Mouse (Mus musculus) limb, embryonic 14.5 days (tissue): Measurements from ENCODE around the gene Ccnj. TPM values are rescaled to one million over a fixed set of nuclear protein-coding genes. Genes with fewer than 3 reads are reported as not detected.

Experiments used
- ATAC-seq: fragments of 200-750 bp; cut with Nextera tagmentation; 2 replicates; pipeline ENCODE4 v1.8.0; 2017; ENCODE audit warnings: low read depth, moderate number of reproducible peaks, moderate TSS enrichment; ENCODE audit not compliant: low FRiP score
- DNase-seq: peaks from one replicate; pipeline ENCODE4 v3.0.0-alpha.2; 2015; ENCODE audit warnings: low spot score
- H3K27ac ChIP-seq: fragments of 300-500 bp; sonication (generic); replicated peaks from 2 replicates; pipeline ENCODE4 v1.5.1; 2014; ENCODE audit warnings: low read depth, mild to moderate bottlenecking, low read length, moderate library complexity, mixed read lengths
- H3K27me3 ChIP-seq: fragments of 300-500 bp; sonication (generic); 2 replicates; pipeline ENCODE4 v1.6.1; 2014; ENCODE audit warnings: low read length, mixed read lengths; ENCODE audit not compliant: control insufficient read depth, insufficient read depth
- H3K36me3 ChIP-seq: fragments of 300-500 bp; sonication (generic); 2 replicates; pipeline ENCODE4 v1.6.1; 2014; ENCODE audit warnings: mild to moderate bottlenecking, low read length, moderate library complexity, mixed read lengths; ENCODE audit not compliant: control insufficient read depth, insufficient read depth
- H3K4me1 ChIP-seq: fragments of 300-500 bp; sonication (generic); 2 replicates; pipeline ENCODE4 v1.6.1; 2014; ENCODE audit warnings: antibody characterized with exemption, low read length, mixed read lengths; ENCODE audit not compliant: control insufficient read depth, insufficient read depth
- H3K4me2 ChIP-seq: fragments of 300-500 bp; sonication (generic); replicated peaks from 2 replicates; pipeline ENCODE4 v1.6.1; 2014; ENCODE audit warnings: low read depth, mild to moderate bottlenecking, low read length, moderate library complexity; ENCODE audit not compliant: severe bottlenecking
- H3K4me3 ChIP-seq: fragments of 300-500 bp; sonication (generic); replicated peaks from 2 replicates; pipeline ENCODE4 v1.5.1; 2014; ENCODE audit warnings: low read length
- H3K9ac ChIP-seq: fragments of 300-500 bp; sonication (generic); 2 replicates; pipeline ENCODE4 v1.6.1; 2014; ENCODE audit warnings: mild to moderate bottlenecking, low read depth, low read length, moderate library complexity; ENCODE audit not compliant: severe bottlenecking
- H3K9me3 ChIP-seq: fragments of 300-500 bp; sonication (generic); 2 replicates; pipeline ENCODE4 v1.6.1; 2016; ENCODE audit warnings: low read length; ENCODE audit not compliant: control insufficient read depth
- POLR2A ChIP-seq: fragments of 200-500 bp; IDR thresholded peaks from 2 replicates; pipeline ENCODE4 v1.8.0; 2012; ENCODE audit warnings: inconsistent platforms, mild to moderate bottlenecking, moderate library complexity, borderline replicate concordance; ENCODE audit not compliant: insufficient read depth, insufficient read length; ENCODE audit errors: extremely low read depth
- WGBS: fragments of 180-500 bp; shearing (Covaris S2); extraction: QIAGEN DNeasy Blood & Tissue Kit; methylation state at CpG from one replicate; pipeline ENCODE4 v1.1.7; 2014; 5-methylcytosine and 5-hydroxymethylcytosine counted together
- polyA plus RNA-seq, 2 experiments: library from polyadenylated mRNA; depleted of rRNA in 1 of 2; stranded (reverse) in 1 of 2; unstranded in 1 of 2; fragments of >200 nt; fragmentation: Nextera tagmentation in 1 of 2; extraction: Ambion mirVana in 1 of 2; gene quantifications; 2 replicates each; pipeline versions ENCODE4 v1.2.1 to v1.2.3; 2012 to 2014

Gene Ccnj
- polyA plus RNA-seq, 2 experiments: 9.8 to 12.3 TPM

- WGBS: 20% methylated on average over 5 of the region's 5 CpGs
- H3K27ac ChIP-seq: no peak overlapping the region
- peaks cover 7% of the 10 kb centered on the region; the same call in 1 of the 2 replicates for H3K36me3 ChIP-seq
- H3K9me3 ChIP-seq: no peaks in the 10 kb centered on the region
- H3K4me1 ChIP-seq: peaks cover 16% of the 10 kb centered on the region
- H3K4me3 ChIP-seq: peak overlapping the region; percentile 94
- peak overlapping the region; percentile 98 for H3K9ac ChIP-seq
- no peaks in the 10 kb centered on the region for H3K27me3 ChIP-seq
- DNase-seq (no peak), ATAC-seq (no peak)
- peak overlapping the region; percentile 55 for H3K4me2 ChIP-seq
- TF ChIP-seq POLR2A: no peak
These were observed 1.3 kb downstream of the Ccnj start for GRCm38 (mm10) chr19:40832361-40832760.

DNA sequence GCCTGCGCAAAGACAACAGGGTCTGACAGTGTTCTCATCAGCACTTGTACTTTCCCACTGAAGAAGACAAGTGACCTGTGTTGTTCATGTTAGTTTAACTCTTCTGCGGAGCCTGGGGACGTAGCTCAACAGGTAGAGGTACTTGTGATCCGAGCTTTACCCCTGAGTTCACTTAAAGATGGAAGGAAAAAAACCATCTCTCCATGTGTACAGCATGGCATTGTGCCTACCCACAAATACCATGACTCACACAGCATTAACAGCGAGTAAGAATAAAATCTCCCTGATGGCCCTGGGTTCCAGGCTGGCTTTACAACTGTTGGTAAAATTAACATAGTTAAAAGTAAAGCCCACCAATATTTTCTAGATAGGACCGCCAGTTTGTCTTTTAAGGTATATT, 3.4 kb downstream of the Ccnj start:
- Histone ChIP-seq H3K4me3 (no peak overlapping the region), H3K9ac (no peak overlapping the region), H3K9me3 (no peaks in the 10 kb centered on the region), H3K4me2 (no peak overlapping the region), H3K4me1 (peaks cover 16% of the 10 kb centered on the region), H3K27ac (no peak overlapping the region), H3K36me3 (peaks cover 25% of the 10 kb centered on the region), H3K27me3 (no peaks in the 10 kb centered on the region)
- WGBS: 92% methylated on average over 6 of the region's 6 CpGs
- ATAC-seq (no peak), DNase-seq (no peak)
- TF ChIP-seq POLR2A: no peak

GRCm38 (mm10) chr19:40838205-40838604, 7.1 kb downstream of the Ccnj start:
- DNase-seq (no peak), ATAC-seq (no peak)
- Histone ChIP-seq H3K4me2 (no peak overlapping the region), H3K4me3 (no peak overlapping the region), H3K36me3 (peaks cover 45% of the 10 kb centered on the region), H3K9me3 (no peaks in the 10 kb centered on the region), H3K27ac (no peak overlapping the region), H3K4me1 (peaks cover 6% of the 10 kb centered on the region; the same call in 1 of the 2 replicates), H3K27me3 (no peaks in the 10 kb centered on the region), H3K9ac (no peak overlapping the region)
- no peak for TF ChIP-seq POLR2A
- WGBS: 94% methylated on average over 7 of the region's 7 CpGs

DNA sequence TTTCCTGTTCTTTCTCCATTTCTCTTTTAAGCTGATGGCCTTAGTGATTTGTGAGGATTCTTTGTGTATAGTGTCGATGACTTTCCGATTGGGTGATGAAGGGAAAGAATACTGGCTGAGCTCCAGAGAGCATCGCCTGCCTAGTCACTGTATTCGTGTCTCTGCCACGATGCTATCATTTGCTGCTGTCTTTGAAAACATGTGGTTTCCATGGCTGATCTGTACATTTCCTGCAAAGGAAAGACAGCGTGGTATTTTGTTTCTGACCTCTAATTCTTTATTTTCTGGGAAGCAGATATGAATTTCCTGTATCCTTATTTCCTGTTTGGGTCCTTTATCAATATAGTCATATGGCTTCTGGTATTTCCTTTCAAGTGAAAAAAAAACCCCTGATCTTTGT, 9.2 kb downstream of the Ccnj start:
- no peak overlapping the region for H3K27ac ChIP-seq
- no peaks in the 10 kb centered on the region for H3K4me1 ChIP-seq
- 72% methylated on average over 6 of the region's 6 CpGs for WGBS
- H3K4me2 ChIP-seq: no peak overlapping the region
- DNase-seq: no peak
- no peak for ATAC-seq
- no peak for TF ChIP-seq POLR2A
- peaks cover 66% of the 10 kb centered on the region for H3K36me3 ChIP-seq
- H3K27me3 ChIP-seq: no peaks in the 10 kb centered on the region
- H3K9me3 ChIP-seq: no peaks in the 10 kb centered on the region
- H3K9ac ChIP-seq: no peak overlapping the region
- H3K4me3 ChIP-seq: no peak overlapping the region

DNA sequence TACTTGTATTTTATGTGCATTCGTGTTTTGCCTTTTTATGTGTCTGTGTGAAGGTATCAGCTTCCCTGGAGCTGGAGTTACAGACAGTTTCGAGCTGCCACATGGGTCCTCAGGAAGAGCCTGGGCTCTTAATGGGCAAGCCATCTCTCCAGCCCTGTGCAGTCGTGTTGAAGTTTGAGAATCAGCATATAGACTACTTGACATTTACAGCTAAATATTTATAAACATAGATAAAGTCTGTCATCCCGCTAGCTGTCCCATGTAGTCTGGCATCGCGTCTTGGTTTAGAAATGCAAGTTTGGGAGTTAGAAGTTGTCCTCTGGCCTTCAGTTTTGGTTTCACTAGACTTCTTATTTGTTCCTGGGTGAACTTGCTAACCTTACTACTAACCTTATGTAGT, 10.0 kb downstream of the Ccnj start:
- H3K9ac ChIP-seq: no peak overlapping the region
- H3K4me2 ChIP-seq: no peak overlapping the region
- no peak overlapping the region for H3K27ac ChIP-seq
- no peaks in the 10 kb centered on the region for H3K4me1 ChIP-seq
- no peak for DNase-seq
- 77% methylated on average over 6 of the region's 6 CpGs for WGBS
- peaks cover 74% of the 10 kb centered on the region for H3K36me3 ChIP-seq
- H3K27me3 ChIP-seq: no peaks in the 10 kb centered on the region
- H3K4me3 ChIP-seq: no peak overlapping the region
- no peaks in the 10 kb centered on the region for H3K9me3 ChIP-seq
- ATAC-seq: no peak
- TF ChIP-seq POLR2A: no peak

DNA sequence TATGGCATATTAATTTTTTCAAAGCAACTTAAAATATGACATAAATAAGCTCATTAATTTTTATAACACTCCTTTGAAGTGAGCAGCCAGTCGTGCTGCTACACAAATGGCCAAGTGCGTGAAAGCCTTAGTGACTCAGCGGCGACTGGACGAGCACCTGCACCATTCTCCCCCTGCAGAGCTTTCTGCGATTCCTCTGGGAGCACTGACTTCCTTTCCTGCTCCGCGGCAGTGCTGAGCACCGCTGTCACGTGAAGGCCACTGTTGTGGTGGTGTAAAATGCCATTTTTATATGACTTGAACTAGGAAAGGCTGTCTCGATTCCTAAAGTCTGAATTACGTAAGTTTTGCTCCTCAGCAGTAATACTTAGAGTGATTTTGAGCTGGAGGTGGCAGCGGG, 10.5 kb downstream of the Ccnj start:
- Histone ChIP-seq H3K9me3 (no peaks in the 10 kb centered on the region), H3K4me3 (no peak overlapping the region), H3K36me3 (peaks cover 79% of the 10 kb centered on the region), H3K9ac (no peak overlapping the region), H3K4me2 (no peak overlapping the region), H3K27me3 (no peaks in the 10 kb centered on the region), H3K4me1 (no peaks in the 10 kb centered on the region), H3K27ac (no peak overlapping the region)
- 58% methylated on average over 13 of the region's 13 CpGs for WGBS
- ATAC-seq: no peak
- TF ChIP-seq POLR2A: no peak
- DNase-seq: no peak
